Mouse (Mus musculus) lung, adult 2 months (tissue): ENCODE results near the gene Aph1c.
"Not testable (repeated sequence)": the region's sequence is repeated elsewhere in the genome, so short reads cannot be mapped to it uniquely, and the experiment has no call there.

Experiments used
- CTCF ChIP-seq: fragments of 200-500 bp; IDR thresholded peaks from 2 replicates; pipeline ENCODE4 v1.5.1; 2011; ENCODE audit warnings: mild to moderate bottlenecking, low read length, control low read depth; ENCODE audit not compliant: insufficient read depth
- POLR2A ChIP-seq: fragments of 200-500 bp; IDR thresholded peaks from 2 replicates; pipeline ENCODE4 v1.6.1; 2011; ENCODE audit warnings: low read depth, mild to moderate bottlenecking, control low read depth, low read length, borderline replicate concordance; ENCODE audit errors: extremely low read depth

- TF ChIP-seq CTCF, POLR2A: not testable (repeated sequence)
These were observed 38.5 kb upstream of the Aph1c start for GRCm38 (mm10) chr9:66873009-66873408.
